ENCODE assay signal across 14 mouse cellular contexts in the genomic region with DNA sequence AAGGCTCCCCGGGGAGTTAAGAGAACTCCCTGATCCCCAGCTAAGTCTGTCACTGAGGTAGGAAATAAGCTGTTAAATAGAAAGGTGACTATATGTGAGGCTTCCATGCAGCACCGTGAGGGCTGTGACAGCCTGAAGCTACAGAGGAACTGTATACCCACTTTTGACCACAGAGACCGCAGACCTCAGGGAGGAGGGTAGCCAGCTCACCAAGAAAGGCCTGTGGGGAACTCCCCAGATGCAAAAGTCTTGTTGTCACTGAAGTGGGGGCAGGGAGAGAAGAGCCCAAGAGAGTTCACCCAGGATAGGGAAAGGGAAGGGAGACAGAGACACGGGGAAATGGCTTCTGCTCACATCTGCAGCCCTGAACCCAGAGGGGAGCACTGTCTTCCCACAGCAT. TPM values are rescaled to one million over a fixed set of nuclear protein-coding genes. Genes with fewer than 3 reads are reported as not detected.
A peak's percentile ranks its signal among the peaks of the same experiment; 100 is the strongest.
DNase-seq lines count a peak whose midpoint lies in the region; ATAC-seq and TF ChIP-seq lines count a peak whose summit lies in the region.
"Had no signal": no experiment of that assay in that cellular context is flagged by ENCODE, and none has a peak within 500 bp of the region (broad histone marks: within the 10 kb centered on the region; RNA-seq: fewer than 3 reads in every experiment).

No protein-coding gene starts in this region.

- peak; percentile 53 for DNase-seq in liver, postnatal 0 days
- no peak for DNase-seq in liver, embryonic 11.5 days (ENCODE audit: low spot score)
- peak; percentile 54 for DNase-seq in MEL-GATA-1-ER (ENCODE audit: extremely low read depth, low read depth)
- peak; percentile 66 for DNase-seq in naive thymus-derived CD4-positive, alpha-beta T cell, adult 2 months (ENCODE audit: low read depth)
- peak; percentile 10 to 23 for DNase-seq in thymus, postnatal 10 days (ENCODE audit: low spot score in 2 of 2)
- DNase-seq in cerebellum, postnatal 4 days (ENCODE audit: low spot score in 2 of 2), result no peak
- no peak for DNase-seq in MN1 (ENCODE audit: low spot score)
- no peak for DNase-seq in layer of hippocampus, adult 2 months (ENCODE audit: low spot score in 2 of 2)
- DNase-seq: adrenal gland, adult 8-10 months; cerebellum, adult 18-20 months had no signal

- peaks cover 5% of the 10 kb centered on the region for H3K4me1 ChIP-seq in liver, postnatal 0 days (ENCODE audit: insufficient read depth)
- H3K4me1 ChIP-seq in liver, embryonic 11.5 days (replicated peaks; ENCODE audit: control insufficient read depth, insufficient read depth, low read length), result peaks cover 4% of the 10 kb centered on the region; the same call in 1 of the 2 replicates

- no peak overlapping the region for H3K4me2 ChIP-seq in liver, postnatal 0 days (ENCODE audit: low read depth, low read length)
- no peak overlapping the region for H3K4me2 ChIP-seq in liver, embryonic 11.5 days
- H3K4me2 ChIP-seq: embryonic facial prominence, embryonic 12.5 days had no signal

- no peak for ATAC-seq in liver, postnatal 0 days
- ATAC-seq in liver, embryonic 11.5 days (replicated peaks; ENCODE audit: low FRiP score), result no peak
- ATAC-seq: forebrain, embryonic 16.5 days; hindbrain, postnatal 0 days had no signal

- WGBS in liver, postnatal 0 days (ENCODE audit: insufficient replicate concordance), result 9% methylated on average over 4 of the region's 4 CpGs
- WGBS in liver, embryonic 11.5 days, result 21% methylated on average over 4 of the region's 4 CpGs

- no peaks in the 10 kb centered on the region for H3K9me3 ChIP-seq in liver, postnatal 0 days (ENCODE audit: low read length)
- H3K9me3 ChIP-seq in liver, embryonic 11.5 days (ENCODE audit: control insufficient read depth, low read length), result no peaks in the 10 kb centered on the region
- H3K9me3 ChIP-seq: embryonic facial prominence, embryonic 12.5 days had no signal

- peaks cover 6% of the 10 kb centered on the region; the same call in 1 of the 2 replicates for H3K36me3 ChIP-seq in liver, postnatal 0 days (replicated peaks; ENCODE audit: insufficient read depth, low read length)
- peaks cover 4% of the 10 kb centered on the region; the same call in 1 of the 2 replicates for H3K36me3 ChIP-seq in liver, embryonic 11.5 days (ENCODE audit: control insufficient read depth, insufficient read depth, low read length)

- no peak overlapping the region for H3K27ac ChIP-seq in liver, postnatal 0 days (ENCODE audit: low read depth)
- no peak overlapping the region for H3K27ac ChIP-seq in liver, embryonic 11.5 days (ENCODE audit: low read depth, low read length)
- H3K27ac ChIP-seq in layer of hippocampus, adult 2 months, result no peak overlapping the region
- H3K27ac ChIP-seq: embryonic facial prominence, embryonic 12.5 days; hindbrain, postnatal 0 days; liver, embryonic 14.5 days had no signal

- H3K9ac ChIP-seq in liver, postnatal 0 days (replicated peaks), result no peak overlapping the region
- H3K9ac ChIP-seq in liver, embryonic 11.5 days (ENCODE audit: low read depth, low read length), result no peak overlapping the region
- H3K9ac ChIP-seq: embryonic facial prominence, embryonic 12.5 days; liver, embryonic 14.5 days had no signal

- TF ChIP-seq EP300 in liver, postnatal 0 days (IDR thresholded peaks at IDR 0.05; ENCODE audit: low read depth), result no peak

- no peak overlapping the region for H3K4me3 ChIP-seq in liver, postnatal 0 days (ENCODE audit: low read depth, low read length)
- no peak overlapping the region for H3K4me3 ChIP-seq in liver, embryonic 11.5 days (ENCODE audit: low read depth, low read length)
- no peak overlapping the region for H3K4me3 ChIP-seq in layer of hippocampus, adult 2 months
- H3K4me3 ChIP-seq: embryonic facial prominence, embryonic 12.5 days had no signal

- H3K27me3 ChIP-seq in liver, postnatal 0 days (ENCODE audit: insufficient read depth, low read length), result peaks cover 5% of the 10 kb centered on the region
- H3K27me3 ChIP-seq in liver, embryonic 11.5 days (replicated peaks; ENCODE audit: control insufficient read depth, insufficient read depth, low read length), result peaks cover 17% of the 10 kb centered on the region

- no peak for TF ChIP-seq CTCF in liver, postnatal 0 days (IDR thresholded peaks at IDR 0.05; ENCODE audit: low read depth)
- TF ChIP-seq CTCF in layer of hippocampus, adult 2 months (conservative IDR thresholded peaks at IDR 0.05), result no peak

RNA-seq across cellular contexts. Expression of a gene that starts 5.5 kb away (rescaled TPM):
- 1.3 and 2.0 TPM in 2 replicates for polyA plus RNA-seq in liver, postnatal 0 days (2015; fragmentation: Nextera tagmentation; extraction: Ambion mirVana)
- polyA plus RNA-seq in liver, embryonic 11.5 days (2014; fragmentation: Nextera tagmentation; extraction: Ambion mirVana), result 1.9 TPM in 2 replicates
- not detected for total RNA-seq in layer of hippocampus, adult 2 months (2021)

Comparison
In these comparisons a context has a peak if more than half of its experiments do, and no peak if none do; other contexts are left out.
1. DNase-seq: peak in liver, postnatal 0 days (single experiment), MEL-GATA-1-ER (single experiment), naive thymus-derived CD4-positive, alpha-beta T cell, adult 2 months (single experiment) and thymus, postnatal 10 days (2 of 2); none in liver, embryonic 11.5 days (single experiment), cerebellum, postnatal 4 days (0 of 2), MN1 (single experiment) and layer of hippocampus, adult 2 months (0 of 2).